Comparison of ENCODE assay signal across 19 mouse cellular contexts in the genomic region with DNA sequence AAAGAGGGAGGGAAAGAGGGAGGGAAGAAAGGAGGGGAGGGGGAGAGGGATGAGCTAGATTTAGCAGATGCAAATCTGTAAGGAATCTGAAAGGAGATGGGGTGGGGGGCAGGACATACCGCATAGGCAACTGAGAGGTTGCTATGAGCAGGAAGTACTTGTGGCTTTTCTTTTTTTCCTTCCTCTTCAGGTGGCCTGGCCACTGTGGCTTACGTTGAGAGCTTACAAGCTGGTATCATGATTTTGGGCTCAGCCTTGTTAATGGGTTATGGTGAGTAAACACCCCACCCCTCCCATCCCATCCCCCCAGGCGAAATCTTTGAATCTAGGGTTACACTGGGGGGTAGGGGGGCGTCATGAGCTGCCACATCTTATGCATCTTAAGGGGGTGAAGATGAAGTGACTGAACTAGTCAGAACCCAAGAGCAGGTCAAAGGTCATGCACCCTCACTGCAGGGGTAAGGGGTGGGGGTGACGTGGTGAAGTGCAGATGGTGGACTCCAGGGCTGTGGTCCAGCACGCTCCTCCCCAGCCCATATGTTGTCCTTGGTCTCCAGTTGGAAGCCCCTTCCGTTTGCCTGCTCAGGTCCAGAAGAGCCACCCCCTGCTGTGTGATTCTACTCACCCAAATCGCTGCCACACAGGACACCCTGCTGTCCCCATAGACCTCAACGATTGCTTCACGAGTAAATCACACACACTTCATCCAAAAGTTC. TPM values are rescaled to one million over a fixed set of nuclear protein-coding genes. Genes with fewer than 3 reads are reported as not detected.
DNase-seq lines count a peak whose midpoint lies in the region; ATAC-seq and TF ChIP-seq lines count a peak whose summit lies in the region.
"Had no signal": no experiment of that assay in that cellular context is flagged by ENCODE, and none has a peak within 500 bp of the region (broad histone marks: within the 10 kb centered on the region; RNA-seq: fewer than 3 reads in every experiment).

No protein-coding gene starts in this region.

- no peak overlapping the region for H3K9ac ChIP-seq in hindbrain, postnatal 0 days (replicated peaks; ENCODE audit: low read length)
- H3K9ac ChIP-seq in hindbrain, embryonic 16.5 days (ENCODE audit: low read depth, low read length), result no peak overlapping the region
- no peak overlapping the region for H3K9ac ChIP-seq in midbrain, embryonic 11.5 days (ENCODE audit: low read length)
- no peak overlapping the region for H3K9ac ChIP-seq in midbrain, embryonic 13.5 days (replicated peaks)
- H3K9ac ChIP-seq: embryonic facial prominence, embryonic 12.5 days; liver, embryonic 13.5 days had no signal

- 45% methylated on average over 10 of the region's 10 CpGs for WGBS in hindbrain, postnatal 0 days
- WGBS in hindbrain, embryonic 16.5 days, result 38% methylated on average over 10 of the region's 10 CpGs
- WGBS in midbrain, embryonic 11.5 days, result 49% methylated on average over 10 of the region's 10 CpGs
- 53% methylated on average over 10 of the region's 10 CpGs for WGBS in midbrain, embryonic 13.5 days

- H3K36me3 ChIP-seq in hindbrain, postnatal 0 days (ENCODE audit: insufficient read depth, low read length), result no peaks in the 10 kb centered on the region
- no peaks in the 10 kb centered on the region for H3K36me3 ChIP-seq in hindbrain, embryonic 16.5 days (ENCODE audit: control insufficient read depth, insufficient read depth, low read length)
- no peaks in the 10 kb centered on the region for H3K36me3 ChIP-seq in midbrain, embryonic 11.5 days (ENCODE audit: control insufficient read depth, insufficient read depth, low read length)
- no peaks in the 10 kb centered on the region for H3K36me3 ChIP-seq in midbrain, embryonic 13.5 days
- H3K36me3 ChIP-seq: embryonic facial prominence, embryonic 12.5 days; liver, embryonic 13.5 days; midbrain, embryonic 10.5 days had no signal

- intact Hi-C loops in gastrocnemius, adult 2 months (cut with DNase I), result no loop called here

- TF ChIP-seq CTCF in hindbrain, postnatal 0 days (IDR thresholded peaks at IDR 0.05; ENCODE audit: low read depth), result no peak
- no peak for TF ChIP-seq CTCF in gastrocnemius, adult 2 months (IDR thresholded peaks at IDR 0.05)

- DNase-seq in hindbrain, postnatal 0 days (ENCODE audit: low spot score), result peak; percentile 18
- peak; percentile 53 for DNase-seq in midbrain, embryonic 11.5 days (ENCODE audit: low spot score, missing footprints)
- peak; percentile 41 for DNase-seq in CD4-positive, CD25-positive, alpha-beta regulatory T cell, adult 2 months (ENCODE audit: low read depth, low spot score)
- DNase-seq in gastrocnemius, adult 2 months, result no peak
- DNase-seq in right cerebral cortex, postnatal 14 days, result no peak
- DNase-seq: cerebellum, postnatal 25 days; heart, adult 18-20 months; heart, postnatal 10 days; liver, embryonic 13.5 days; thymus, adult 18-20 months had no signal

- H3K4me2 ChIP-seq in hindbrain, postnatal 0 days (ENCODE audit: low read depth, low read length), result no peak overlapping the region
- no peak overlapping the region for H3K4me2 ChIP-seq in hindbrain, embryonic 16.5 days (ENCODE audit: low read length)
- H3K4me2 ChIP-seq in midbrain, embryonic 11.5 days, result no peak overlapping the region
- no peak overlapping the region for H3K4me2 ChIP-seq in midbrain, embryonic 13.5 days (replicated peaks)
- H3K4me2 ChIP-seq: embryonic facial prominence, embryonic 12.5 days; liver, embryonic 13.5 days had no signal

- no peak for ATAC-seq in hindbrain, postnatal 0 days
- ATAC-seq in hindbrain, embryonic 16.5 days, result no peak
- ATAC-seq in midbrain, embryonic 11.5 days (ENCODE audit: low FRiP score), result no peak
- no peak for ATAC-seq in midbrain, embryonic 13.5 days
- peak; percentile 61 for ATAC-seq in inflammation-experienced regulatory T-cells, adult 6 months
- ATAC-seq: Patski had no signal

- H3K27ac ChIP-seq in hindbrain, postnatal 0 days, result no peak overlapping the region
- H3K27ac ChIP-seq in hindbrain, embryonic 16.5 days (ENCODE audit: low read depth, low read length), result no peak overlapping the region
- no peak overlapping the region for H3K27ac ChIP-seq in midbrain, embryonic 11.5 days (ENCODE audit: low read depth, low read length)
- no peak overlapping the region for H3K27ac ChIP-seq in midbrain, embryonic 13.5 days
- H3K27ac ChIP-seq in gastrocnemius, adult 2 months, result no peak overlapping the region
- H3K27ac ChIP-seq: embryonic facial prominence, embryonic 12.5 days; liver, embryonic 13.5 days; midbrain, embryonic 10.5 days had no signal

- no peaks in the 10 kb centered on the region for H3K27me3 ChIP-seq in hindbrain, postnatal 0 days (ENCODE audit: insufficient read depth, low read length)
- H3K27me3 ChIP-seq in hindbrain, embryonic 16.5 days (replicated peaks; ENCODE audit: control insufficient read depth, insufficient read depth, low read length), result no peaks in the 10 kb centered on the region
- H3K27me3 ChIP-seq in midbrain, embryonic 11.5 days (ENCODE audit: control insufficient read depth, insufficient read depth, low read length), result no peaks in the 10 kb centered on the region
- no peaks in the 10 kb centered on the region for H3K27me3 ChIP-seq in midbrain, embryonic 13.5 days
- H3K27me3 ChIP-seq: embryonic facial prominence, embryonic 12.5 days; liver, embryonic 13.5 days; Patski had no signal

- H3K4me3 ChIP-seq in hindbrain, postnatal 0 days (ENCODE audit: low read length), result no peak overlapping the region
- no peak overlapping the region for H3K4me3 ChIP-seq in hindbrain, embryonic 16.5 days (ENCODE audit: low read length)
- H3K4me3 ChIP-seq in midbrain, embryonic 11.5 days (ENCODE audit: low read depth, low read length), result no peak overlapping the region
- H3K4me3 ChIP-seq in midbrain, embryonic 13.5 days (replicated peaks), result no peak overlapping the region
- no peak overlapping the region for H3K4me3 ChIP-seq in gastrocnemius, adult 2 months
- H3K4me3 ChIP-seq: embryonic facial prominence, embryonic 12.5 days; liver, embryonic 13.5 days; midbrain, embryonic 10.5 days had no signal

- H3K9me3 ChIP-seq in hindbrain, postnatal 0 days (ENCODE audit: low read length), result no peaks in the 10 kb centered on the region
- H3K9me3 ChIP-seq in hindbrain, embryonic 16.5 days (ENCODE audit: control insufficient read depth, low read length), result no peaks in the 10 kb centered on the region
- no peaks in the 10 kb centered on the region for H3K9me3 ChIP-seq in midbrain, embryonic 11.5 days (ENCODE audit: control insufficient read depth, low read length)
- no peaks in the 10 kb centered on the region for H3K9me3 ChIP-seq in midbrain, embryonic 13.5 days
- H3K9me3 ChIP-seq: embryonic facial prominence, embryonic 12.5 days; liver, embryonic 13.5 days had no signal

- no peaks in the 10 kb centered on the region for H3K4me1 ChIP-seq in hindbrain, postnatal 0 days (ENCODE audit: insufficient read depth, low read length)
- no peaks in the 10 kb centered on the region for H3K4me1 ChIP-seq in hindbrain, embryonic 16.5 days (ENCODE audit: control insufficient read depth, insufficient read depth, low read depth, low read length)
- H3K4me1 ChIP-seq in midbrain, embryonic 11.5 days (ENCODE audit: control insufficient read depth, insufficient read depth, low read length), result no peaks in the 10 kb centered on the region
- no peaks in the 10 kb centered on the region for H3K4me1 ChIP-seq in midbrain, embryonic 13.5 days (replicated peaks)
- H3K4me1 ChIP-seq: embryonic facial prominence, embryonic 12.5 days had no signal

RNA-seq across cellular contexts. Expression of a gene that starts 24.0 kb away (rescaled TPM):
- total RNA-seq in hindbrain, postnatal 0 days (2014; rRNA removed), result not detected in 2 replicates
- not detected in 2 replicates for polyA plus RNA-seq in hindbrain, postnatal 0 days (2015; fragmentation: Nextera tagmentation; extraction: Ambion mirVana)
- 0.05 TPM in 1 of 2 replicates, not detected in the other for polyA plus RNA-seq in hindbrain, embryonic 16.5 days (2015; fragmentation: Nextera tagmentation; extraction: Ambion mirVana)
- 0.06 and 0.11 TPM in 2 replicates for polyA plus RNA-seq in midbrain, embryonic 11.5 days (2014; fragmentation: Nextera tagmentation; extraction: Ambion mirVana)
- polyA plus RNA-seq in midbrain, embryonic 13.5 days (2015; fragmentation: Nextera tagmentation; extraction: Ambion mirVana), result 0.07 TPM in 1 of 2 replicates, not detected in the other
- polyA plus RNA-seq in inflammation-experienced regulatory T-cells, adult 6 months (2017; shearing (Covaris generic)), result 1 to 10 TPM in 1 of 3 experiments, under 1 TPM in 2; 0.30 to 1.7 (median 0.58) TPM
- total RNA-seq in gastrocnemius, adult 2 months (2021), result not detected
- total RNA-seq: adrenal gland, adult 18-20 months; heart, adult 18-20 months; heart, postnatal 10 days; left cerebral cortex, postnatal 25 days had no signal
- polyA plus RNA-seq: embryonic facial prominence, embryonic 12.5 days; kidney, embryonic 16.5 days; Patski had no signal

RNA-seq across cellular contexts. Expression of a gene that starts 35.4 kb away (rescaled TPM):
- not detected in 2 replicates for total RNA-seq in hindbrain, postnatal 0 days (2014; rRNA removed)
- 0.52 and 0.75 TPM in 2 replicates for polyA plus RNA-seq in hindbrain, postnatal 0 days (2015; fragmentation: Nextera tagmentation; extraction: Ambion mirVana)
- polyA plus RNA-seq in hindbrain, embryonic 16.5 days (2015; fragmentation: Nextera tagmentation; extraction: Ambion mirVana), result 0.35 and 0.64 TPM in 2 replicates
- polyA plus RNA-seq in midbrain, embryonic 11.5 days (2014; fragmentation: Nextera tagmentation; extraction: Ambion mirVana), result 0.47 and 0.70 TPM in 2 replicates
- polyA plus RNA-seq in midbrain, embryonic 13.5 days (2015; fragmentation: Nextera tagmentation; extraction: Ambion mirVana), result 0.58 and 0.73 TPM in 2 replicates
- under 1 TPM in 1 of 3 experiments, not detected in 2; 0.99 TPM for polyA plus RNA-seq in inflammation-experienced regulatory T-cells, adult 6 months (2017; shearing (Covaris generic))
- total RNA-seq in gastrocnemius, adult 2 months (2021), result not detected
- total RNA-seq: adrenal gland, adult 18-20 months; left cerebral cortex, postnatal 25 days had no signal
- polyA plus RNA-seq: Patski had no signal

RNA-seq across cellular contexts. Expression of a gene that starts 37.8 kb away (rescaled TPM):
- 0.73 TPM in 1 of 2 replicates, not detected in the other for total RNA-seq in hindbrain, postnatal 0 days (2014; rRNA removed)
- polyA plus RNA-seq in hindbrain, postnatal 0 days (2015; fragmentation: Nextera tagmentation; extraction: Ambion mirVana), result 2.3 and 2.4 TPM in 2 replicates
- polyA plus RNA-seq in hindbrain, embryonic 16.5 days (2015; fragmentation: Nextera tagmentation; extraction: Ambion mirVana), result 0.74 and 1.5 TPM in 2 replicates
- 0.48 and 1.5 TPM in 2 replicates for polyA plus RNA-seq in midbrain, embryonic 11.5 days (2014; fragmentation: Nextera tagmentation; extraction: Ambion mirVana)
- 0.35 TPM in 1 of 2 replicates, not detected in the other for polyA plus RNA-seq in midbrain, embryonic 13.5 days (2015; fragmentation: Nextera tagmentation; extraction: Ambion mirVana)
- not detected for polyA plus RNA-seq in inflammation-experienced regulatory T-cells, adult 6 months (2017; shearing (Covaris generic))
- total RNA-seq in gastrocnemius, adult 2 months (2021), result not detected
- total RNA-seq: heart, adult 18-20 months; heart, postnatal 10 days; left cerebral cortex, postnatal 25 days had no signal

RNA-seq across cellular contexts. Expression of a gene that starts 42.0 kb away (rescaled TPM):
- total RNA-seq in hindbrain, postnatal 0 days (2014; rRNA removed), result 6.1 and 9.5 TPM in 2 replicates
- polyA plus RNA-seq in hindbrain, postnatal 0 days (2015; fragmentation: Nextera tagmentation; extraction: Ambion mirVana), result 7.8 and 8.3 TPM in 2 replicates
- polyA plus RNA-seq in hindbrain, embryonic 16.5 days (2015; fragmentation: Nextera tagmentation; extraction: Ambion mirVana), result 13.6 and 16.6 TPM in 2 replicates
- 33.6 and 34.6 TPM in 2 replicates for polyA plus RNA-seq in midbrain, embryonic 11.5 days (2014; fragmentation: Nextera tagmentation; extraction: Ambion mirVana)
- polyA plus RNA-seq in midbrain, embryonic 13.5 days (2015; fragmentation: Nextera tagmentation; extraction: Ambion mirVana), result 22.7 and 29.5 TPM in 2 replicates
- 1 to 10 TPM in 2 of 3 experiments, under 1 TPM in 1; 0.91 to 7.7 (median 4.4) TPM for polyA plus RNA-seq in inflammation-experienced regulatory T-cells, adult 6 months (2017; shearing (Covaris generic))
- total RNA-seq in gastrocnemius, adult 2 months (2021), result 1 to 10 TPM; 2.5 to 2.8 TPM

RNA-seq across cellular contexts. Expression of a gene that starts 45.3 kb away (rescaled TPM):
- 327 and 332 TPM in 2 replicates for total RNA-seq in hindbrain, postnatal 0 days (2014; rRNA removed)
- 304 and 312 TPM in 2 replicates for polyA plus RNA-seq in hindbrain, postnatal 0 days (2015; fragmentation: Nextera tagmentation; extraction: Ambion mirVana)
- 167 and 218 TPM in 2 replicates for polyA plus RNA-seq in hindbrain, embryonic 16.5 days (2015; fragmentation: Nextera tagmentation; extraction: Ambion mirVana)
- polyA plus RNA-seq in midbrain, embryonic 11.5 days (2014; fragmentation: Nextera tagmentation; extraction: Ambion mirVana), result 5.5 and 6.4 TPM in 2 replicates
- 15.1 and 17.1 TPM in 2 replicates for polyA plus RNA-seq in midbrain, embryonic 13.5 days (2015; fragmentation: Nextera tagmentation; extraction: Ambion mirVana)
- polyA plus RNA-seq in inflammation-experienced regulatory T-cells, adult 6 months (2017; shearing (Covaris generic)), result 10 to 100 TPM in 2 of 3 experiments, 1 to 10 TPM in 1; 5.3 to 15.4 (median 11.3) TPM
- total RNA-seq in gastrocnemius, adult 2 months (2021), result 1,000 to 10,000 TPM; 1,469 to 1,586 TPM

Comparison
In these comparisons a context has a peak if more than half of its experiments do, and no peak if none do; other contexts are left out.
1. DNase-seq: peak in hindbrain, postnatal 0 days (single experiment), midbrain, embryonic 11.5 days (single experiment) and CD4-positive, CD25-positive, alpha-beta regulatory T cell, adult 2 months (single experiment); none in gastrocnemius, adult 2 months (single experiment) and right cerebral cortex, postnatal 14 days (single experiment).